Mouse (Mus musculus) megakaryocyte, adult 5-6 weeks (primary cell): ENCODE data around the gene Enthd1. TPM values are rescaled to one million over a fixed set of nuclear protein-coding genes. Genes with fewer than 3 reads are reported as not detected.
A peak's percentile ranks its signal among the peaks of the same experiment; 100 is the strongest.

Source experiments
- ATAC-seq: 2 replicates; pipeline ENCODE4 v1.8.0; 2016; ENCODE audit warnings: mild to moderate bottlenecking, inconsistent platforms; ENCODE audit not compliant: poor library complexity, severe bottlenecking
- total RNA-seq, 2 experiments: library from RNA; stranded (forward) in 1 of 2; stranded (reverse) in 1 of 2; fragments of 153-499, 151-499 nt in 1 of 2; fragments of 221-1000, 200-1000 nt in 1 of 2; gene quantifications; 2 replicates each; pipeline versions ENCODE4 v1.2.3 to v1.2.4; 2015 to 2017

Enthd1 gene
- total RNA-seq, 2 experiments from 2014 or later, result 0.18 TPM; not detected in 1

DNA sequence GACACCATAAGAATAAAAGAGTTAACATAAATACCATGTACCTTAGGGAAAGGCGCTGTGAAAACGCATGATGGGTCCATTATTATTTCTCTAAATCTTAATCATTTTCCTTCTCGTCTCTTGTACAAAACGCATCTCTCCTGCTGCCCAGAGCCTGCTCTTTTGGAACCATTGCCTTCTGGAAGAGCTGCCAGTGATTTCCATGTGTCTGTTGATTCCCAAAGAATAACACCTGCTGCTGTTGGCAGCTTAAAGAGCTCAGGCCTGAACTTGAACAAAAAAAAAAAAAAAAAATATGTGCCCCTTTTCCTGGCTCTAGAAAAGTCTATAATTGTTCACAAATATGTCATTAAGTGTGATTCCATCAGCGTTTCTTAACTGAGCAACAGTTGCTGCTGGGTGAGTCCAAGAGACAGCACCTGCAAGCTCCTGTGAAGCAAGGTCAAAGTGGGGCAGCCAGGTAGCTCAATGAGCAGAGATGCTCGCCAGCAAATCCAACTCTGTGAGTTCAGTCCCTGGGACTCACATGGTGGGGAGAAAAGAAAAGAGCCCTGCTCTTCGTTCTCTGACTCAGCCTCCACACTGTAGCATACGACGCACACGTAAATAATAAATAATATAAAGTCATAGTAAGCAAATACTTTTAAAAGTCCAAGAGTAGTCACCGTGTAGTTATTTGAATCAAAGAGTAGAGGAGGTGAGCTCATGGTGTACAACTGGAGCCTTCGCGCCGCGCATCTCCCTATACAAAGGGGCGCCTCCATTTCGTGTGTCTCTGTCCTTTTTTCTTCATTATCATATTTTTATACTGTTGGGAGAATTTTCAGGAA, 9.5 kb upstream of the Enthd1 start:
- no peak for ATAC-seq

GRCm38 (mm10) chr15:80572811-80573520, 8.0 kb upstream of the Enthd1 start:
- ATAC-seq, result no peak

- ATAC-seq, result peak; percentile 95
These were observed 7.3 kb upstream of the Enthd1 start, which contains the start of gene Grap2 for GRCm38 (mm10) chr15:80572291-80572690. Grap2 (plus strand) TSS chr15:80572594.

DNA sequence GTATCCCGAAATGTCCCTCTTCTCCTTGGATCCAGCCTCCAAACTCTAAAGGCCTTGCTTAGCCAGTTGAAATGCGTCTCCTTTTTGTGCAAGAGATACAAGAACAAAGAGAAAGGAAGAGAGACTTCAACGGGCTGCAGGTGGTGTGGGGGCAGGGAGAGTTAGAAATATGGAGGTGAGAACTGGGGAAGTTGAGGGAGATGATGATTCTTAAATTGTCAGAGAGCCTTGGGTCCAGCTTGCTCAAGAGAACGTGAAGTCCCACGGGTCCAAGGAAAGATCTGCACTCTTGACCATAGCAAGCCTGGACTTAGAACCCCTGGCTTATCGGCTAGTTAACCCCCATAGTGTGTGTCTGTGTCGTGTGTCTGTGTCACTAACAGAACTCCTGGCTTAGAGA, 6.7 kb upstream of the Enthd1 start:
- ATAC-seq, result no peak

GRCm38 (mm10) chr15:80570226-80570625, 5.3 kb upstream of the Enthd1 start:
- no peak for ATAC-seq

DNA sequence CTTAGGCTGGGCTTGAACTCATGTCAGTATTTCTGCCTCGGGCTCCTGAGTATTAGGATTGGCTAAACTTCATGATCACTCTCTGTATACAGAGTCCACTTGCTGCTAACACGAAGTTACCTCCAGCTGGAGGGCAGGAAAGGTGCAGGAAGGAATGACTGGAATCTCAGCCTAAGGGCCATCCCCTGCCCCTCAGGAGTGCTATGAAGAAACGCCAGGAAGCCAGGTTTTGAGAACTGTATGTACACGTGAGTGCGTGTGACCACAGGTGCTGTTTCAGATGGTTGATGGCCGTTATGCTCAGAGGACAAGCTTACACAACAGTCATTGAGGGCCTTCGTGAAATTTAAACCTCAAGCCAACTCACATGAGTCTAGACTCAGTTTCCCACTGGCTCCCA, 4.2 kb upstream of the Enthd1 start:
- ATAC-seq, result no peak

GRCm38 (mm10) chr15:80567731-80568130, 2.8 kb upstream of the Enthd1 start:
- no peak for ATAC-seq

DNA sequence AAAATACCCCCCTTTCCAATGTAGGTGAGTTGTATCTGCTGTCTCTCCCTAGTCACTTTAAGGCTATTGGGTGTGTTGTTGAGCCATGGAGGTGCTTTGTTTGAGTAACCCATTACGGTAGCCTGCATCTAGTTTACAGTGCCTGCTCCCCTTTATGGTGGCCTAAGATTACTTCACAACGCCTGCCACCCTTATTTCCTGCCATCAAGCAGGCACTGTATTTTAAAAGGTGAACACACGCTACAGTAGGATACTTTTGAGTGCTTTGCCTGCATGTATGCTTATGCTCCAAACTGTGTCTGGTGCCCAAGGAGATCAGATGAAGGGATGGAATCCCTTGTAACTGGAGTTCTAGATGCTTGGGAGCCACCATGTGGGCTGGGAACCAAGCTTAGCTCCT, 2.2 kb upstream of the Enthd1 start:
- no peak for ATAC-seq

GRCm38 (mm10) chr15:80566696-80567095, 1.7 kb upstream of the Enthd1 start:
- ATAC-seq, result no peak

- ATAC-seq, result peak; percentile 59
These were observed 1.2 kb downstream of the Enthd1 start for GRCm38 (mm10) chr15:80563634-80564208.

DNA sequence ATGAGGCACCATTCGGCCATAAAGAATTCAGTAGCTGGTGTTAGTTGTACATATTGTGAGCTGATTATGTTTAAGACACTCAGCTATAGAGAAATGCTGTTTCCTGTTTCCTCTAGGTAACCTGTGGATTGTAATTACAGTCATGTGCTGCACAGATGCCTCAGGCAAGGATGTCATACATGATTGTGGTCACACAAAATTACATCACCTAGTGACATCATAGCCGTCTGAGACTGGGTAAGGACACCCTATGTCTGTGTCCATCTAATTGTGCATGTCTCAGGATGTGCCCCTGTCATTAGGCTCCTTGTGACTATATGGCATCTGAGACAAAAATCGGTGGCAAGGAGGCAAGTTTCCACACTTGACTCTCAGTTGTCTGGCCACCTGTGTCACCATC, 2.5 kb downstream of the Enthd1 start:
- no peak for ATAC-seq

DNA sequence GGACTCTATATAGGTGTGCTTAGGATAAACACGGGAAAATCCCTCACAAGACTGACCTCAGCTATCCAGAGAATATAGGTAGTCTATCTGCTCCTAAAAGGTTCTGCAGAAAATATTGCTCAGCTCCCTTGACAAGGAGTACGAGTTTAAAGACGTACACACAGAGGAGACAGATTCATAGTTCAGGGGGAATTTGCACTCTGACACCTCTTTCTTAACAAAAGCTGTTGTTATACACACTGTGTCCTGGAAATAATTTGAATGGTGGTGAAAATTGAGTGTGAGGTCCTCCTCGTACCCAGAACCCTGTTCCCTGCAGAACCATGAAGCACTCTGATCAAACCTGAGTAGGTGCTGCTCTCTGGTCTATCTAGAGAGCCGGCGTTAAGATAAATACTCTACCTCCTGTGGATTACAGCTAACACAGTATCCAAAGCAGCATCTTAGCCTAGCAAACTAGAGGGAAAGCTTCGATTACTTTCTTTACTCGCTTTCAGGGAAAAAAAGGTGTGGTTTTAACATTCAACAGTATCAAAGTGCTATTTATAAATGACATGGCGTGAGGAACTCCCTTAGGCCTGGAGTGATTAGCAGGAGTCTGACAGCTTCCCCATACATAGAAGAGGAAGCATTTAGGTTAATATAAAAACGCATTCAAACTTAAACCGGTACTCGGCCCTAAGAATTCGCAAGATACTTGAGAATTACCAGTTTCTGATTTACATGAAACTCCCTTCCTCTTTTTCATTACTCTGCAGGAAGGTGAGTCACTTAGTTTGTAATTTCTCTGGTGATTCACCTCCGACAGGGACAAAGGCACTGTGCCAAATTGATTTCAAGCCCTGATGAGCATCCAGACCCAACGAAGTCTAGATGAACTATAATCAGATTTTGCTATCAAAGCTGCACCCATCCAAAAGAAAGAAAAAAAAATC, 4.0 kb downstream of the Enthd1 start:
- ATAC-seq, result peak; percentile 54

DNA sequence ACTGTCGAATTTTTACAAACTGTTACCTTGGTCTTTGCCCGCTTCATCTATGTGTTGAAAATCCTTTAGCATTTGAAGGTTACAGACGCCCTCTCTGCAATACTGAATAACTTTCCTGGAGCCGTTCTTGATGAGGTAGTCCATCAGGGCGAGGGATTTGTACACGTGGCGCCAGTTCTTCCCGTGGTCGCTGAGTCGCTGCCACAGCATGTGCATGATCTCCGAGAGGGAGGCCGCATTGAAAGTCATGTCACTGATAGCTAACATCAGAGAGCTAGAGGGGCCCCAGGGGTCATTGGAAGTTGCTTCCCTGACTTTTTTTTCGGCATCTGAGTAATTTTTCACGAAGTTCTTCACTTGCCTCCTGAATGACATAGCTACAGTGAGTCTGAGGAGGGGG, 5.0 kb downstream of the Enthd1 start:
- ATAC-seq, result no peak

GRCm38 (mm10) chr15:80559534-80559933, 5.4 kb downstream of the Enthd1 start:
- ATAC-seq, result no peak

- ATAC-seq, result no peak
These were observed 7.2 kb downstream of the Enthd1 start for GRCm38 (mm10) chr15:80557745-80558144.

DNA sequence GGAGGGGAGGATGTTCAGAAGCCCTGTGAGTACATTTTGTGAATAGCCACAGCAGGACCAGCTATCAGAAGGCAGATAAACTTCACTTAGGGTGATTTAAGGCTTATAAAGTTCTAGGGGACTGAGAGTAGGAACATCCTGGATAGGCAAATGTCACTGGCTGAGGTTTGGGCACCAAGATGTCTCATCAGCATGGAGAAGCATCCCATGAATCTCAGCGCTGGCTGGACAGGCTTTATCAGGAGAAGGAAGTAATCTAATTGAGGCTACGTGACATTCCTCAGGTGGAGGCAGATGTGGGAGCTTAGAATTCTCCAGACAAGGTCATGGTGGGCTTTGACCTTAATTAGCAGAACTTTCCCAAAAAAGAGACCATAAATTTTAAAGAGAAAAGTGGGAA, 8.9 kb downstream of the Enthd1 start:
- no peak for ATAC-seq

GRCm38 (mm10) chr15:80554860-80555822, 9.8 kb downstream of the Enthd1 start:
- no peak for ATAC-seq

- no peak for ATAC-seq
These were observed 19.5 kb downstream of the Enthd1 start for GRCm38 (mm10) chr15:80545430-80545829.

DNA sequence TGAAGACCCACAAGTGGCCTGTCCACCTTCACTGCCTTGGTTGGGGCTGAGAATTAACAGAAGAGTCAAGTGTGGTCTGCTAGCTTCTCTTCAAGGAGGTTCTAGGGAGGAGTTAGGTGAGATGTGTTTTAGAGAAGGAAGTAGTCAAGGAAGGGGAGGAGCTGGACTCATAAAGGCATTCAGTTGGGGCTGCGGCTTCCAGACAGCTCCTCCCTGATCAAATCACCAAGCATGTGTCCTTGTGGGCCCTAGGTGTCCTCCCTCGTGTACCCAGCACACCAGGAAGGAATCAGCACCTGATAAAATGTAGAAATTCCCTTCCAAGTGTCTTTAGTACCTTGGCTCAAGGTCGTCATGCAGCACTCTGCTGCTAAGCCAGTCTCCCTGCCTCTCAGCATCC, 20.8 kb downstream of the Enthd1 start:
- ATAC-seq, result 0 out of 2 replicates have a peak, but pooled peaks have one; percentile 38
